Mouse (Mus musculus) adrenal gland, postnatal 25 days (tissue): ENCODE results near the gene Kif21b. TPM values are rescaled to one million over a fixed set of nuclear protein-coding genes. Genes with fewer than 3 reads are reported as not detected.

Experiments
- DNase-seq: peaks from one replicate; pipeline ENCODE4 v3.0.0; 2021; ENCODE audit warnings: mixed read lengths
- long read RNA-seq: library from polyadenylated mRNA; stranded (forward); transcript quantifications from one replicate; pipeline ENCODE4 v2.0.0, GENCODE M21; 2021
- total RNA-seq: library from RNA; stranded (reverse); gene quantifications from 2 replicates; pipeline ENCODE4 v1.2.3, GENCODE M21; 2021

Gene Kif21b
- total RNA-seq: 3.2 and 4.6 TPM in 2 replicates
- long read RNA-seq: 0 reads

DNA sequence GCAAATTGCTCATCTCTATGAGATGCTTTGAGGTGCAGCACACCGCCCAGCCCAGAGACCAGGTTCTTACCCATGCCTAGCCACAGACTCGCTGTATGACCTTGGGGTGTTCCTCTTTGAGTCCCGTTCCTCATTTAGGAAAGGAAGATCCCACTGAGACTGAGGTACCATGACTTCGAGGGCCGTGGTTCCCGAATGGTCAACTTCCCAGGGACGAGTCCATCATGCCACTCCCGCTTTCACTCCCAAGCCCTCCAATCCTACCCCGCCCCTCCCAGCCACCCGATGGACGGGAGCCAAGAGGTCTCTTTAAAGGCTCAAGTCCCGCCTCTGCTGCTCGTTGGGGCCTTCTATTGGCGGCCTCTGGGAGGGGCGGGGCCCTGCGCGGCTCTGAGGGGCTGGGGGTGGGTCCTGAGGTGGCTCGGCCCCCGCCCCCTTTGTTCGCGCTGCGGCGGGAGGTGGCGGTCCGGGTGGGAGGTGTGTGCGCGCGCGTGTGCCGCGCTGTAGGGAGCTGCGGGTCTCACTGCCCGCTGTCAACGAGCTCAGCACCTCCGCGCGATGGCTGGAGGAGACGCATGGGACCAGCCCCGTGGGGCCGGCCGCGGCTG lies at the start of gene Kif21b:
TSS of gene Kif21b (plus strand) at position 439 of the 608 bp plus-strand sequence.
- peak; percentile 91 for DNase-seq

DNA sequence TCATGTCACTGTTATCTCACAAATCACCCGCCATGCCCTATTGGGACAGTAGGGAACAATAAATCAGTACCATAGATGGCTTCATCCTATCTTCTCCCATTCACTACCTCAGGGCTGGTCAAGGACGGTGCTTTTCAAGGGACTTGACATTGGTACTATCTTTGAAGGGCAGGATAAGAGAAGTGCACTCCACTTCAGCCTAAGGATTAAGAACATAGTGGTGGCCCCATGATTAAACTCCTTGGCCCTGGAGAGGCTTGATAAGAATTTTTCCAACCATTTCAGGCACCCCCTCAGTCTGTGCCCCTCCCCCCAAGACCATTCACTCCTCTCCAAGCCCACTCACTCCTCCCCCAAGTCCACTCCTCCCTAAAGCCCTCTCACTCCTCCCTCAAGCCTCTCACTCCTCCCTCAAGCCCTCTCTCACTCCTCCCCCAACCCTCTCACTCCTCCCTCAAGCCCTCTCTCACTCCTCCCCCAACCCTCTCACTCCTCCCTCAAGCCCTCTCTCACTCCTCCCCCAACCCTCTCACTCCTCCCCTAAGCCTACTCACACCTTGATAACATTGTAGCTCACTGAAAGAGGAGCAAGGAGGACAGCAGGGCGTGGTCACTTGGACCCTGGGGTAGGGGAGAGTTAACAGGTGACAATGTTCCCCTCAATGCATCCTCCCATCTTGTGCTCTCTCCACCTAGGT lies 45.1 kb upstream of the Kif21b start:
- no peak for DNase-seq

- DNase-seq: no peak
Observed at GRCm38 (mm10) chr1:136089368-136090165, 41.6 kb upstream of the Kif21b start.

GRCm38 (mm10) chr1:136093726-136094125 lies 37.5 kb upstream of the Kif21b start:
- no peak for DNase-seq

DNA sequence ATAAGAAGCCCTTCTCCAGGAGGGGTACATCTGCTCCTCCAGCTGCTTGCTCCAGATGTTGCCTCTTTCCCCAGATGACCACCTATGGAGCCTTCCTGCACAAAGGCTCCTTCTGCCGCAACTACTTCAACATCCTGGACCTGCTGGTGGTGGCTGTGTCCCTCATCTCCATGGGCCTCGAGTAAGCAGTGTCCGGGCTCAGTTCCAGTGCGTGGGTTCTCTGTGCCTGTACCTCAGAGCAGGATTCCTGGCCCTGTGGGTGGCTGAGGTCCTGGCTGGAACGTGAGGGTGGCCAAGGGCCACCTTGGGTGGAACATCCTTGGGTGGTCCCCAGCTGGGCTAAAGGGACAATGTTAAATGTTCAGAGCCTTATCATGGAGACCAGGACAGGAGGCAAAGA lies 36.4 kb upstream of the Kif21b start:
- no peak for DNase-seq

DNA sequence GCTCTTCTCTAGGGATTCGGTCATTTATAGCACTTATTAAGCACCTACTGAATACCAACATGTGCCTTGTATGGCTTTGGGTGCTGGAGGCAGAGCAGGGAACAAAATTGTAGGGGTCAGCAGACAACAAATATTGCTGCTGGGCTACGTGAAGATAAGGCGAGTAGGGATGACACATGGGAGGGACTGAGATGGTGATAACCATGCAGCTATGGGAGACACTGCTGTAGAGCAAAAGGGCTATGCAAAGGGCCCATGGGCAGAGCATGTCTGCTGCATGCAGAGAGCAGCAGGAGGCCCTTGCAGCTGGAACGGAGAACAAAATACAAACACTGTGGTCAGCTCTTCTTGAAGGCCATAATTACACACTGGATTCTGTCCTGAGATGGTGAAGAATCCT lies 29.1 kb upstream of the Kif21b start:
- no peak for DNase-seq

DNA sequence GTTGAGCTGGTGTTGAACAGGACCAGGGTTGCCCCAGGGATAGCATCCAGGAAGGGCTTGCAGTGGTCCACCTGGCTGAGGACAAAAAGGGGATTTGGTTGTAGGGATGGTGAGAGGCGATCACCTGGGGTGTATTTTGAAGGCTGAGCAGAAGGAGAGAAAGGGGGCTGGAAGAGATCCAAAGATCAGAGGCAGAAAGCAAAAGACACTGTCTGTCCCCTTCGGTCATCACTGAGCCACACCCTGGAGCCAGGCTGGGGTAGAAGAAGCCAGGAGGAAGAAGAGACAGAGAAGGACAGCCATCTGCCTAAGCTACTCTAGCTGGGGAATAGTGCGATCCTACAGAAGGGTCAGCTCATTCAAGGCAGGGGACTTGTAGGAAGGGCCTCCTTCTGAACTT lies 28.6 kb upstream of the Kif21b start:
- DNase-seq: no peak

GRCm38 (mm10) chr1:136102981-136103380 lies 28.2 kb upstream of the Kif21b start:
- DNase-seq: no peak

DNA sequence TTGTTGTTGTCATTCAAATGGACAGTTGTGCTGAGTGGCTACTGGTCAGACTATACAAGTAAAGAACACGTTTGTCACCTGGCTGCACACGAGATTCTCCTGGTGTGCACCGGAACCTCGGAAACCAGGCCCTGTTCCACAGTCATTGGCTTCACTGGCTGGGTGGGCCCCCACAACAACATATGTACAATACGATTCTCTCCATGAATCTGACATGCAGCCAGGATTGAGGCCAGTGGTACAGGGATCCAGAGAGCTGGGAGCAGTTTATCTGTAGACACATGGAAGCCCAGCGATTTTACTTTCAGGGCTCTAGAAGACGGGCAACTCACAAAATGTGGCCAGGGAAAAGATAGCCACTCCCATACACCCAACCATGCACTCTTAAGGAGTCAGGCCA lies 27.5 kb upstream of the Kif21b start:
- DNase-seq: no peak

GRCm38 (mm10) chr1:136104741-136105140 lies 26.4 kb upstream of the Kif21b start:
- DNase-seq: no peak

DNA sequence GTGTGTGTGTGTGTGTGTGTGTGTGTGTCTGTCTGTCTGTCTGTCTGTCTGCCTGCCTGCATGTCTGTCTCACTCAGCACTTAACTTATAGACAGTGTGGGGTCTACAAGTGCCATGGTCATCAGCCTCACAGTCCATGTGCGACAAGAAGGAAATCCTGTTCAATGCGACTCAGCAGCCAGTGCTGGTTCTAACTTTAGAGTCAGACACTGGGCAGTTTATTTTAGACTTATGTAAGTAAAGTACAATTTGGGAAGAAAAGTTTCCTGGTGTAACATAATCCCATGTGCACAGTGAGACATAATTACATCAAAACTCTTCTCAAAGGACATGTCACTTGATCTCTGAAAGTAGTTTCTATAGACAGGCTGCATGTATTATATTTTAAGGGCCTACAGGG lies 21.7 kb upstream of the Kif21b start:
- DNase-seq: no peak

- peak; percentile 72 for DNase-seq
Observed at GRCm38 (mm10) chr1:136116183-136116582, 15.0 kb upstream of the Kif21b start.

DNA sequence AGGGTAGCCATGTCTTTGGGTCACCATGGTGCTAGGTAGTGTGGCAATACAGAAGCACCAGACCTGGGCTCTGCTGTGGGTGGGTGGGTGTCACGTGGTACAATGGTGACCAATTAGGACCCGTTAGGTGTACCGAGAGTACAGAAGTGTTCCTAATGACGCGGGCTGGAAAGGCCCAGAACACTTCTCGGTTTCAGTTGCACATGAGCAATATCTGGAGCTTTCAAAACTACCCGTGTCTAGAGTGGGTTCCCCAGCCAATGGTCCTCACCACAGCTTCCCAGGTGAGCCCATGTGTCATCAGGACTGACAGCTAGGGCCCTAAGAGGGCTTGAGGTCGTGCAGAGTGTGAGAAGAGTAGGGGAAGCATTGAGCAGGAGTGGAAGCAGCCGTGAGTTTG lies 14.1 kb upstream of the Kif21b start:
- DNase-seq: no peak

GRCm38 (mm10) chr1:136118875-136119274 lies 12.3 kb upstream of the Kif21b start:
- no peak for DNase-seq

GRCm38 (mm10) chr1:136119571-136120262 lies 11.5 kb upstream of the Kif21b start:
- no peak for DNase-seq

- DNase-seq: no peak
Observed at GRCm38 (mm10) chr1:136120263-136120603, 11.0 kb upstream of the Kif21b start.

DNA sequence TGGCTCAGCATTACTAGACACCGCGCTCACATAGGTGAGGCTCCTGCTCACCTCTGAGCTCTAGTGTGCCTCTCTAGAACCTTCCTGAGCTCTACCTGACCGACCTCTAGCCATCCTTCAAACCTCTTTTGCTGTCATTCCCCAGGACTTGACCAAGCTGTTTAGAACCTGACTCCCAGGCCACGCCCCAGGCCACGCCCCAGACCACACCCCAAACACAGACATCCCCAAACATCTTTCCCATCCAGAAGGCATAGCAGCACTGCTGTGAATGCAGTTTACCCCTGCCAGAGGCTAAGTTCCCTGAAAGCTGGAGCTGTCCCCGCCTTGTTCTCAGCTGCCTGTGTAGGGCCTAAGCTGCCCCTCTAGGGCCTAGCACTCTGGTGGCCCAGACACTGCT lies 10.4 kb upstream of the Kif21b start:
- DNase-seq: no peak

DNA sequence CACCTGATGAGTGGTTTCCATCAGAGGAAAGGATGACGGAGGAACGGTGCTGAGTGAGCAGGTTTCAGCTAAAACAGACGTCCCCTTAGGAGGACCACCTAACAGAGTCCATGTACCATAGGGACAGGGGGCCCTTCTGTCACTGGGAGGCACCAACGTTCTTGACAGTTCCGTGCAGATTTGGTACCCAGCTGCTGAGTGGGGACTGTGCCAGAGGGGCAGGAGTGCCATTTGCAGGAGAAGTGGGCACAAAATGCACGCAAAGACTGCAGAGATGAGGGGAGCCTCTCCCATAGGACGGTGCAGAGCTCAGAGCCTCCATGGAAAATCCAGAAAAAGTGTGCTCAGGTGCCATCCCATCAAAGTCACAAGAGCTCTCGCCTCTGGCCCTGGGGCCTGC lies 9.2 kb upstream of the Kif21b start:
- no peak for DNase-seq

- DNase-seq: no peak
Observed at GRCm38 (mm10) chr1:136126159-136126765, 4.9 kb upstream of the Kif21b start.

GRCm38 (mm10) chr1:136126895-136127294 lies 4.3 kb upstream of the Kif21b start:
- DNase-seq: peak; percentile 78

- no peak for DNase-seq
Observed at GRCm38 (mm10) chr1:136127856-136128255, 3.3 kb upstream of the Kif21b start.

GRCm38 (mm10) chr1:136128416-136128815 lies 2.8 kb upstream of the Kif21b start:
- no peak for DNase-seq
